Mouse (Mus musculus): ENCODE measurements around the gene Sbno2.

Gene Sbno2

GRCm38 (mm10) chr10:80105460-80105859 is at the start of gene Sbno2:
Sbno2 (minus strand) TSS chr10:80105571.
- DNase-seq (ENCODE audit: low read depth) = no peak

DNA sequence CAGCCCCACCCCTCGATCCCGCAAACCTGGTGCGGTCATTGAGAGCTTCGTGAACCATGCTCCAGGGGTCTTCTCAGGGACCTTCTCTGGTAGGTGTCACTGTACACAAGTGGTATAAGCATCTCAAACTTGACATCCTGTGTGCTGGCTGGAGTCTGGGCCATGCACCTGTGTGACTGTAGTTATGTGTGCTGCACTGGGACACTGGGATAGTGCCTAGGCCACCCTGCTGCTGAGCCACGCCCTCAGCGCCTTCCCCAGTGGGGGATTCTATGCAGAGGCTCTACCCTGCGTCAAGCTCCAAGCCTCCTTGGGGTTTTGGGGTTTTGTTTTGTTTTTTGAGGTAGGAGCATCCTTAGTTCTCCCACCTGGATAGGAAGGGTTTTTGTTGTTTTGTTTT is 49.0 kb upstream of the Sbno2 start:
- DNase-seq (ENCODE audit: low read depth) = no peak

DNA sequence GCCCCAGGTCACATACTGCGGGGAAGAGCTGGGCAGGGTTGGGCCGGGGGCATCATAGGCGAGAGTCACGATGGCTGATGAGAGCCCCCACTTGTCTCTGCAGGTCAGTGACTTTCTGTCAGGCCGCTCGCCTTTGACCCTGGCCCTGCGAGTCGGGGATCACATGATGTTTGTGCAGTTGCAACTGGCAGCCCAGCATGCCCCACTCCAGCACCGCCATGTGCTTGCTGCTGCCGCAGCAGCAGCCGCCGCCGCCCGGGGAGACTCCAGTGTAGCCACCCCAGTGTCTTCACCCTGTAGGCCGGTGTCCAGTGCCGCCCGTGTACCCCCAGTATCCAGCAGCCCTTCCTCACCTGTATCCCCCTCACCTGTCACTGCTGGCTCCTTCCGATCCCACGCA is 48.3 kb upstream of the Sbno2 start:
- DNase-seq (ENCODE audit: low read depth) = no peak

DNA sequence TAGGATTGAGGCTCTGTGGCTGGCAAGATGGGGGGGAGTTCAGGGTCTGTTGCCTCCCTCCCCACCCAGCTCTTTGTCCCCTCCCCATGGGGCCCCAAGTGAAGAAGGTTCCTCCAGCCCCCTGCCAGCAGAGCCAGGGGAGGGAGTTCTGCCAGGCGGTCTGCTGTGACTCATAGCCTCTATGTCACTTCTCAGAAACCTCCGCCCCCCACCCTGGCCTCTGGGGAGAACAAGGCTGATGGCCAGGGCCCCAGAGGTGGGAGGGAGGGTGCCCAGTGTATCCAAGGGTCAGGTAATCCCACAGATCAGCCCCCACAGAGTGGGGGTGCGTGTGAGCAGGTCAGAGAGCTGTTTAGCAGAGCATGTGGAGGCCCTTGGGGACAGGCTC is 47.5 kb upstream of the Sbno2 start:
- no peak for DNase-seq (ENCODE audit: low read depth)

DNA sequence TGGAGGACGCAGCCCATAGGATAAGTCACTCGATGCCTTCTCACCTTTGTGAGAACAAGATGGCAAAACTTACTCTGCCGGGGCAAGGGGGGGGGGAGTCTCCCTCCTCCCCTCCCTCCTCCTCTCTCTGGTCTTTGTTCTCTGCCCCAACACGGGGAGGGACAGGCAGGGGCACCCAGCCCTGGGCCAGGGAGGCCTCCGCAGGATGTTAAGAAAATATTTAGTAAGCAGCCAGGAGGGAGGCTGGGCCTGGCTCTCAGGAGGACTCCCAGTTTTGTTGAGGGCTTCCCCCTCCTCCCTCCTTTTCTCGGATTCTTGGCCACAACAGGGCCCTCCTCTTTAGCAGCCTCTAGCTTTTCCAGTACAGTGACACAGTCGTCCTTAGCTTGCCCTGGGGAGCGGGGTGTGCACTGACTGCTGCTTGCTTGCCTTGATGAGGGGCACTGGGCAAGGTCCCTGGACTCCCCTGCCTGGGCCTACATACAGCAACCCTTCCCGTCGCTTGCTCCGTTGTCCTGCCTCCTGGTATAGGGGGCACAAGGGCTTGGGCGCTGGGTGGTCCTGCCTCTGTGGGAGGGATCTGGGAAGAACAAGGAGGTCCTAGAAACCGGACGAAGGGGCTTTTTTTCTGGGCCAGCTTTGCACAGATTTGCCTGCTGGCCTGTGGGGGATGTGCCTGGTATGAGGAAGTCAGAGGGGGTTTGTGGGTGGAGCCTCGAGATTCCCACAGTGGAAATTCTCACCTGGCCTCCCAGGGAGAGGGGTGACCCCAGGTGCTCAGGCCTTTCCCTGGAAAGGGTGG is 46.9 kb upstream of the Sbno2 start:
- DNase-seq (ENCODE audit: low read depth) = peak; percentile 74

DNA sequence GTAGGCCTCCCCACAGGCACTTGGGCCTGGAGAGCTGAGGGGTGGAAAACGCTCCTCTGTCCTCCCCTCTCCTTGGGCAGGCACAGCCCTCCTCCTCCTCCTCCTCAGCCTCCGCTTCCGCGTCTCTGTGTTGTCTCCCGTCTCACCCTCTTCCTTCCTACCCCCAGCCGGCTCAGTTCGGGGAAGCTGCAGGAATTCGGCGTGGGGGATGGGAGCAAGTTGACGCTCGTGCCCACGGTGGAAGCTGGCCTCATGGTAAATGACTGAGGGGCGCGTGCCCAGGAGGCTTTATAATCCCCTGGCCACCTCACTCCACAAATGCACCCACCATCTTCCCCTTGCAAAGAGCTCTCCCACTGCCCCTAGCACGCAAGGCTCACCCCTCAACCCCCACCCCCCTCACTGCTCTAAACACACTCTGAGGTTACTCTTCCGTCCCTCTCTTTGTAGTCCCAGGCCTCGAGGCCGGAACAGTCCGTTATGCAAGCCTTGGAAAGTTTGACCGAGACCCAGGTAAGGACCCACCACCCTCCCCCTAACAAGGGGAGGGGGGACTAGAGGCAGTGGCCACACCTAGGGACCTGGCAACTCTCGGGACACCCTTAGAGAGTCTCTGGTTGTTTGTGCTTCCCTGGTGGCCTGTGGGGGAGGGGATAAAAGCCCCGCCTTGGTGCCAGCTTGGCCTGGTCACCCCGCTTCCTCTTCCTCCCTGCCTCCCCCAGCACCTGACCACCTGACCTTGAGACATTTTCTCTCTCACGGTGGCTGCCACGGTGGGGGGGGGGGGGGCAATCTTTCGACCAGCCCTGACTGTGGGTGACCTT is 46.1 kb upstream of the Sbno2 start:
- peak; percentile 67 for DNase-seq (ENCODE audit: low read depth)

GRCm38 (mm10) chr10:80150226-80151210 is 45.1 kb upstream of the Sbno2 start:
- DNase-seq (ENCODE audit: low read depth) = peak; percentile 81

DNA sequence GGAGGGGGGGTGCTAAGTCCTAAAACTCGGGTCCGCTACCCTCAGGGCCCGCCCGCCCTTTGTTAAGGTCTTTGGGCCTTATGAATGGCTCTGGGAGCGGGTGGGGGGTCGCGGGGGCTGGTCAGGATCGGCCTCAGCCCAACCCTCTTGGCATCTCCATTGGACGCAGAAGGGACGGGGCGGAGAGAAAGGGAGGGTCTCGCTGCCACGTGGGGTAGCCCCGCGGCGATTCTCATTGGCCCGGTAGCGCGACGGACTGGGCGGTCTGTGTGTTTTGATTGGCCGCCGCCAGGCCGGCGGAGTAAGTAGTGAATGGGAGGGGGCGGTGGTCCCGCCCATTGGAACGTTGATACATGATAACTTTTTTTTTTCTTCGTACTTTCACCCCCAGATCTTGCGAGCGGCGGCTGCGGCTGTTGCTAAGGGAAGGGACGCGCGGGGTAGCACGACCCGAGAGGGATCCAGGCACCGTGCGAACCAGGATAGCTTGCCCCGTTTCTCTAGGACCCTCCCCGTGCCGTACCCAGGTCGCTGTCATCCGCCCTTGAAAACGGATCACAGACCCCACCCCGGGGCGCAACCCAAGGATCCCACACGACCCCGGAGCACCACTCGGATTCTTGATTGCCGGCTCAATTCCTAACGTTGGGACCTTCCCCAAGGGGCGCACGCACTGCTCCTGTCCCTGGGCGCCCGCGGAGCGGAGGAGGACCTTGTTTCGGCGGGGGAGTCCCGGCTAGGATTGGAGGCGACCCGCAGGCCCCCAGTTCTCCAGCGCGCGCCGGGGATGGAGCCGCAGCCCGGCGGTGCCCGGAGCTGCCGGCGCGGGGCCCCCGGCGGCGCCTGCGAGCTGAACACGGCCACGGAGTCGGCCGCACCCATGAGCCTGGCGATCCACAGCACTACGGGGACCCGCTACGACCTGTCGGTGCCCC is 44.2 kb upstream of the Sbno2 start:
- DNase-seq (ENCODE audit: low read depth) = peak; percentile 98

GRCm38 (mm10) chr10:80148610-80149290 is 43.4 kb upstream of the Sbno2 start:
- peak; percentile 95 for DNase-seq (ENCODE audit: low read depth)

GRCm38 (mm10) chr10:80147719-80148601 is 42.6 kb upstream of the Sbno2 start, which contains the start of gene Midn:
Midn (plus strand) TSS chr10:80148272.
- DNase-seq (ENCODE audit: low read depth) = peak; percentile 78

- DNase-seq (ENCODE audit: low read depth) = peak; percentile 26
Observed at GRCm38 (mm10) chr10:80147146-80147718, 41.9 kb upstream of the Sbno2 start.

DNA sequence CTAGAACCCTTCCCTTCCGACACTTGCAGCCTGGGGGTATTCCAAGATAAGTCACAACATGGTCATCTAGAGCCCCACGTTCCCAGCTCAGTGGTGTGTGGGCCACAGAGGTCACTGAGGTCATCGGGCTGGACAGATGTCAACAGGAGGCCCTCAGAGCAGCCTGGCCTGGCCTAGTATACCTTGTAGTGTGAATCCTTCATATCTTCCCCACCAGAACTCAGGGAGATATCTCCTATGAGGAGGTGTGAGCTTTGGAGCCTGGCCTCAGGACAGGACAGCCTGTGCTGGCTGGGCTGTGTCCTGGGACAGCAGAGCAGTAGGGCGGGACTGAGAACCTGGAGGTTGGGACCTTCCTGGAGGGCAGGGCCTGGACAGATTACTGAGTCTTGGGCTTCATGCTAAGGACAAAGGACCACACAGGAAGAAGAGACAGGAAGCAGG is 41.2 kb upstream of the Sbno2 start:
- no peak for DNase-seq (ENCODE audit: low read depth)

GRCm38 (mm10) chr10:80145896-80146295 is 40.5 kb upstream of the Sbno2 start:
- no peak for DNase-seq (ENCODE audit: low read depth)

GRCm38 (mm10) chr10:80144864-80145838 is 39.8 kb upstream of the Sbno2 start:
- DNase-seq (ENCODE audit: low read depth) = peak; percentile 86

DNA sequence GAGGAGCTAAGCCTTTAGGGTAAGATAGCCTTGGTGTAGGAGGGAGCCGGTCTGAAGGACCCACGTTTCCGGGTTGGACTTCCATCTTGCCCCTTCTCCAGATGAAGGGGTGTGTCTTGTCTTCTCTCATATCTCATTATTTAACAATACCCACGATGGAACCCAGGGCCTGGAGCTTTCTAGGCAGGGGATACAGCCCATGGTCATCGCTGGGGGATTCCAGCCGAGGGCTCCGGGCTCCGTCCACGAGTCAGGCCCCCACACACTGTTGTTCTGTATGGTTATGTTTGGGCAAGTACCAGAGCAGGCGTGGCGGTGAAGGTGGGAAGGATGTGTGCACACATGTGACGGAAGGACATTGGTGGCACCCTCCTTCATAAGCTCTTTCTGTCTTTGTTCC is 38.8 kb upstream of the Sbno2 start:
- DNase-seq (ENCODE audit: low read depth) = no peak

DNA sequence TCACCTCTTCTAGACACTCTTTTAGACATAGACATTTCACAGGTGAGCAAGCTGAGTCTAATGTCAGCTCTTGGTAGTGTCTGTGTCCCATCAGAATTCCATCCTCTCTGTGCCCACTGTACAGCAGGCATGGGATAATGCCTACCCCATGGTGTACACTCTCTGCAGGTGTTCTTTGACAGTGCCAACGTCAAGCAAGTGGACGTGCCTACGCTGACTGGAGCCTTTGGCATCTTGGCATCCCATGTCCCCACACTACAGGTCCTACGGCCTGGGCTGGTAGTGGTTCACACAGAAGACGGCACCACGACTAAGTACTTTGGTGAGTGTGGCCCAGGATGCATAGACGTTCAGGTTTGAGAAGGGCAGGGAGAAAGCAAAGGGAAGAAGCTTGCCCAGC is 38.3 kb upstream of the Sbno2 start:
- DNase-seq (ENCODE audit: low read depth) = no peak

DNA sequence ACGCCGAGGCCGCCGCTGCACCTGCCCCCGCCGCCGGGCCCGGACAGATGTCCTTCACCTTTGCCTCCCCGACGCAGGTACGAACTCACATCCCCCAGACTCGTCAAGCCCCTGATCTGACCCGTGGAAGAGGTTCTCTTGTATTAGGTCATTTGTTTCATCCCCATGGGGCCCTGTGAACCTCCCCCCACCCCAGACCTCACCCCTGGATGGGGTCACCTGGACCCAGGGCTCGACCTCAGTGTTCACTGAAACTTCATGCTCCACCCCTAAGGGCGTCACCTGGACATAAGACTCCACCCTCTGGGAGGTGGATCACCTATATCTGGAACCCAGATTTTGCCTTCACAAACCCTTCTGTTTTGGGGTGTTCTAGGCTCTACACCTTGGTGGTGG is 37.2 kb upstream of the Sbno2 start:
- no peak for DNase-seq (ENCODE audit: low read depth)
